Comparison of ENCODE assay signal across 9 mouse cellular contexts in genomic region chr7:98743312-98743711, GRCm38 (mm10). TPM values are rescaled to one million over a fixed set of nuclear protein-coding genes. Genes with fewer than 3 reads are reported as not detected.
A peak's percentile ranks its signal among the peaks of the same experiment; 100 is the strongest.
DNase-seq lines count a peak whose midpoint lies in the region; ATAC-seq and TF ChIP-seq lines count a peak whose summit lies in the region.
"Had no signal": no experiment of that assay in that cellular context is flagged by ENCODE, and none has a peak within 500 bp of the region (broad histone marks: within the 10 kb centered on the region; RNA-seq: fewer than 3 reads in every experiment).

No protein-coding gene starts in this region.

- H3K27me3 ChIP-seq in forebrain, embryonic 14.5 days (replicated peaks; ENCODE audit: control insufficient read depth, insufficient read depth, low read length), result no peaks in the 10 kb centered on the region
- 0 out of 2 replicates have a peak, but pooled peaks cover 3% of the 10 kb centered on the region for H3K27me3 ChIP-seq in forebrain, embryonic 13.5 days
- no peaks in the 10 kb centered on the region for H3K27me3 ChIP-seq in midbrain, embryonic 14.5 days (ENCODE audit: control insufficient read depth, insufficient read depth, low read length)
- no peaks in the 10 kb centered on the region for H3K27me3 ChIP-seq in testis, adult 2 months (ENCODE audit: control insufficient read depth, insufficient read depth, low read length)

- H3K9me3 ChIP-seq in forebrain, embryonic 14.5 days (replicated peaks; ENCODE audit: control insufficient read depth, low read length), result no peaks in the 10 kb centered on the region
- H3K9me3 ChIP-seq in forebrain, embryonic 13.5 days (replicated peaks), result no peaks in the 10 kb centered on the region
- no peaks in the 10 kb centered on the region for H3K9me3 ChIP-seq in midbrain, embryonic 14.5 days (ENCODE audit: control insufficient read depth, low read length)
- H3K9me3 ChIP-seq: liver, embryonic 13.5 days had no signal

- H3K36me3 ChIP-seq in forebrain, embryonic 14.5 days (ENCODE audit: control insufficient read depth, insufficient read depth, low read length), result no peaks in the 10 kb centered on the region
- no peaks in the 10 kb centered on the region for H3K36me3 ChIP-seq in forebrain, embryonic 13.5 days (ENCODE audit: poor library complexity, severe bottlenecking)
- no peaks in the 10 kb centered on the region for H3K36me3 ChIP-seq in midbrain, embryonic 14.5 days (ENCODE audit: control insufficient read depth, insufficient read depth, low read length)
- no peaks in the 10 kb centered on the region for H3K36me3 ChIP-seq in testis, adult 2 months (ENCODE audit: control insufficient read depth, insufficient read depth, low read length)
- H3K36me3 ChIP-seq: liver, embryonic 13.5 days had no signal

- DNase-seq in forebrain, embryonic 14.5 days (ENCODE audit: low spot score), result peak; percentile 68
- peak; percentile 77 for DNase-seq in adrenal gland, postnatal 10 days
- DNase-seq in embryo, embryonic 11.5 days (ENCODE audit: low read depth, low spot score), result peak; percentile 54
- DNase-seq in heart, postnatal 36 days, result peak; percentile 66 to 76
- DNase-seq in left cerebral cortex, adult 2 months (ENCODE audit: extremely low spot score in 1 of 2, low spot score in 2 of 2), result peak; percentile 42 to 65
- peak; percentile 83 for DNase-seq in midbrain, embryonic 14.5 days
- DNase-seq: liver, embryonic 13.5 days had no signal

- H3K4me1 ChIP-seq in forebrain, embryonic 14.5 days (ENCODE audit: control insufficient read depth, insufficient read depth, low read length), result no peaks in the 10 kb centered on the region
- H3K4me1 ChIP-seq in forebrain, embryonic 13.5 days, result no peaks in the 10 kb centered on the region
- H3K4me1 ChIP-seq in midbrain, embryonic 14.5 days (ENCODE audit: control insufficient read depth, insufficient read depth, low read length), result no peaks in the 10 kb centered on the region; the same call in 1 of the 2 replicates
- no peaks in the 10 kb centered on the region for H3K4me1 ChIP-seq in testis, adult 2 months (ENCODE audit: control insufficient read depth, insufficient read depth, low read length)
- H3K4me1 ChIP-seq: liver, embryonic 13.5 days had no signal

- no peak overlapping the region for H3K27ac ChIP-seq in forebrain, embryonic 14.5 days (ENCODE audit: low read depth, low read length)
- no peak overlapping the region for H3K27ac ChIP-seq in forebrain, embryonic 13.5 days
- no peak overlapping the region for H3K27ac ChIP-seq in left cerebral cortex, adult 2 months
- H3K27ac ChIP-seq in midbrain, embryonic 14.5 days (replicated peaks; ENCODE audit: low read depth, low read length), result no peak overlapping the region
- no peak overlapping the region for H3K27ac ChIP-seq in testis, adult 2 months (ENCODE audit: control insufficient read depth, insufficient read depth, low read depth, low read length)
- H3K27ac ChIP-seq: liver, embryonic 13.5 days had no signal

- no peak for TF ChIP-seq POLR2A in testis, adult 2 months (IDR thresholded peaks at IDR 0.05; ENCODE audit: control insufficient read depth, low read depth, low read length)

- TF ChIP-seq CTCF in left cerebral cortex, adult 2 months (IDR thresholded peaks at IDR 0.05), result peak; percentile 92
- peak; percentile 85; the same call in 1 of the 2 replicates for TF ChIP-seq CTCF in testis, adult 2 months (IDR thresholded peaks at IDR 0.05; ENCODE audit: control insufficient read depth, insufficient read depth, insufficient replicate concordance, low read depth, low read length)

- no peak overlapping the region for H3K9ac ChIP-seq in forebrain, embryonic 14.5 days (ENCODE audit: low read length)
- no peak overlapping the region for H3K9ac ChIP-seq in forebrain, embryonic 13.5 days
- no peak overlapping the region for H3K9ac ChIP-seq in midbrain, embryonic 14.5 days (replicated peaks; ENCODE audit: low read length)
- H3K9ac ChIP-seq: liver, embryonic 13.5 days had no signal

- H3K4me3 ChIP-seq in forebrain, embryonic 14.5 days (ENCODE audit: low read depth, low read length), result no peak overlapping the region
- no peak overlapping the region for H3K4me3 ChIP-seq in forebrain, embryonic 13.5 days
- H3K4me3 ChIP-seq in left cerebral cortex, adult 2 months, result no peak overlapping the region
- H3K4me3 ChIP-seq in midbrain, embryonic 14.5 days (replicated peaks; ENCODE audit: low read depth, low read length), result no peak overlapping the region
- no peak overlapping the region for H3K4me3 ChIP-seq in testis, adult 2 months (ENCODE audit: control insufficient read depth, low read depth, low read length)
- H3K4me3 ChIP-seq: liver, embryonic 13.5 days had no signal

- H3K4me2 ChIP-seq in forebrain, embryonic 14.5 days (ENCODE audit: low read length), result no peak overlapping the region
- no peak overlapping the region for H3K4me2 ChIP-seq in forebrain, embryonic 13.5 days
- H3K4me2 ChIP-seq in midbrain, embryonic 14.5 days (ENCODE audit: low read length), result no peak overlapping the region
- H3K4me2 ChIP-seq: liver, embryonic 13.5 days had no signal

- intact Hi-C loops in heart, postnatal 36 days (cut with DNase I), result loop anchor here (1.0 to 5.0 kb wide), 3 partner anchors 36 to 334 kb away; no protein-coding TSS in a partner anchor
- intact Hi-C loops in left cerebral cortex, adult 2 months (cut with DNase I), result loop anchor here (2.0 to 5.0 kb wide), 3 partner anchors 35 to 409 kb away; no protein-coding TSS in a partner anchor

- 0% methylated on average over 3 of the region's 3 CpGs for WGBS in forebrain, embryonic 14.5 days
- 6% methylated on average over 3 of the region's 3 CpGs for WGBS in forebrain, embryonic 13.5 days
- 4% methylated on average over 3 of the region's 3 CpGs for WGBS in midbrain, embryonic 14.5 days

- no peak for ATAC-seq in forebrain, embryonic 14.5 days
- ATAC-seq in forebrain, embryonic 13.5 days, result no peak
- no peak for ATAC-seq in midbrain, embryonic 14.5 days (ENCODE audit: low FRiP score, low TSS enrichment)

RNA-seq across cellular contexts. Expression of gene Thap12, which starts 40.4 kb away (rescaled TPM):
- 42.5 and 48.3 TPM in 2 replicates for polyA plus RNA-seq in forebrain, embryonic 14.5 days (2014; fragmentation: Nextera tagmentation; extraction: Ambion mirVana)
- 45.1 and 48.7 TPM in 2 replicates for polyA plus RNA-seq in forebrain, embryonic 13.5 days (2015; fragmentation: Nextera tagmentation; extraction: Ambion mirVana)
- 10 to 100 TPM; 61.3 to 62.6 TPM for total RNA-seq in adrenal gland, postnatal 10 days (2021)
- total RNA-seq in heart, postnatal 36 days (2021), result 10 to 100 TPM; 71.1 to 72.8 TPM
- total RNA-seq in left cerebral cortex, adult 2 months (2021), result 10 to 100 TPM; 57.7 to 61.2 TPM
- 42.0 and 61.6 TPM in 2 replicates for polyA plus RNA-seq in midbrain, embryonic 14.5 days (2014; fragmentation: Nextera tagmentation; extraction: Ambion mirVana)
- 3.5 and 4.3 TPM in 2 replicates for polyA plus RNA-seq in testis, adult 2 months (2012; rRNA removed)
